Mouse (Mus musculus): ENCODE measurements around the gene Sec1.

DNA sequence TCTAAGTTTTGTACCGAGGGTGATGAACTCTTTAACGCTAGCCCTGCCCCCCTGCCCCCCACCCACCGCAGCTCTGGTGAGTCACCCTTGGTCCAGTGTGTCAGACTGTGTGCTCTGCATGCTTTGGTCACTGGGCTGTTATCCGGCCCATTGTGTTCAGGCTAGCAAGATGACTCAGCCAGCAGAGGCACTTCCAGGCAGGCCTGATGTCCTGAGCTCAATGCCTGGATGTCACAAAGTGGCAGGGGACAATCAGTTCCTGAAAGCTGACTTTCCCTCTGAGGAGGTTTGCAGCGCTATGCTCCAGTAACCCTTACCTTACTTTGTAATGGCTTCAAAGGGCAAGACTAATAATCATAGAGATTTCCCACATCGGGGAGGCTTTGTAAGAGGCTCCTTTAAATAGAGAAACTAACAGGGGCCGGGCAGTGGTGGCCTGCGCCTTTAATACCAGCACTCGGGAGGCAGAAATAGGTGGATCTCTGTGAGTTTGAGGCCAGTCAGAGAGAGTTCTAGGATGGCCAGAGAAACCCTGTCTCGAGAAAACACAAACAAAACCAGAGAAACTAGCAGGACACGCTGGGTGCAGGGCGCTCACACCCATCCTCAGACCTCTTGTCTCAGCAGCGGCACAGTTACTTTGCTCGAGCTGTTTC, 14.1 kb downstream of the Sec1 start:
- TF ChIP-seq CTCF (IDR thresholded peaks at IDR 0.05; ENCODE audit: extremely low read depth, insufficient read depth, insufficient read length, insufficient replicate concordance) (no peak), POLR2A (IDR thresholded peaks at IDR 0.05; ENCODE audit: low read depth, low read length) (no peak)
